Mouse (Mus musculus) bone marrow, adult 2 months (tissue): Measurements from ENCODE around the gene Spryd4. TPM values are rescaled to one million over a fixed set of nuclear protein-coding genes. Genes with fewer than 3 reads are reported as not detected.
"Not testable (repeated sequence)": the region's sequence is repeated elsewhere in the genome, so short reads cannot be mapped to it uniquely, and the experiment has no call there.

Source experiments
- H3K27ac ChIP-seq: fragments of 200-500 bp; 2 replicates; pipeline ENCODE4 v1.5.1; 2012; ENCODE audit warnings: low read depth, mild to moderate bottlenecking, control low read depth, inconsistent platforms, low read length; ENCODE audit not compliant: control insufficient read depth, poor library complexity, insufficient read depth
- H3K4me1 ChIP-seq: fragments of 200-500 bp; 2 replicates; pipeline ENCODE4 v1.6.1; 2011; ENCODE audit warnings: low read length; ENCODE audit not compliant: control insufficient read depth, insufficient read depth
- H3K4me3 ChIP-seq: fragments of 200-500 bp; replicated peaks from 2 replicates; pipeline ENCODE3; 2011; ENCODE audit warnings: mild to moderate bottlenecking, low read depth, low read length, control low read depth; ENCODE audit not compliant: control insufficient read depth
- CTCF ChIP-seq: fragments of 200-500 bp; IDR thresholded peaks from 2 replicates; pipeline ENCODE4 v1.5.1; 2011; ENCODE audit warnings: low read length, control low read depth; ENCODE audit not compliant: control insufficient read depth, insufficient read depth
- POLR2A ChIP-seq: fragments of 200-500 bp; IDR thresholded peaks from 2 replicates; pipeline ENCODE4 v1.6.1; 2011; ENCODE audit warnings: low read depth, mild to moderate bottlenecking, control low read depth, low read length, borderline replicate concordance; ENCODE audit not compliant: control insufficient read depth
- WGBS: fragments of 180-500 bp; shearing (Covaris S2); methylation state at CpG from one replicate; pipeline ENCODE4 v1.1.7; 2018; 5-methylcytosine and 5-hydroxymethylcytosine counted together
- polyA plus RNA-seq: library from polyadenylated mRNA; stranded (reverse); fragments of >200 nt; gene quantifications from 2 replicates; pipeline ENCODE4 v1.2.4, GENCODE M21; 2011; ENCODE audit warnings: low replicate concordance; ENCODE audit not compliant: missing spikeins, insufficient read depth, insufficient read length

The Spryd4 gene
- polyA plus RNA-seq, 1 experiment = 5.1 TPM

- 6% methylated on average over 3 of the region's 3 CpGs for WGBS
- peaks cover 1% of the 10 kb centered on the region for H3K4me1 ChIP-seq
- no peak overlapping the region for H3K27ac ChIP-seq
- H3K4me3 ChIP-seq = no peak overlapping the region
- no peak for TF ChIP-seq CTCF
- TF ChIP-seq POLR2A = no peak
Observed at GRCm38 (mm10) chr10:128175302-128175701, 36.3 kb downstream of the Spryd4 start.

- H3K27ac ChIP-seq, H3K4me3 ChIP-seq, H3K4me1 ChIP-seq: not testable (repeated sequence)
- WGBS = 87% methylated on average over 10 of the region's 10 CpGs
Observed at GRCm38 (mm10) chr10:128171348-128171747, 40.3 kb downstream of the Spryd4 start.

- no peaks in the 10 kb centered on the region for H3K4me1 ChIP-seq
- no peak overlapping the region for H3K4me3 ChIP-seq
- 56% methylated on average over 6 of the region's 6 CpGs for WGBS
- H3K27ac ChIP-seq = no peak overlapping the region
- no peak for TF ChIP-seq POLR2A
- no peak for TF ChIP-seq CTCF
Observed at GRCm38 (mm10) chr10:128167091-128167490, 44.5 kb downstream of the Spryd4 start.

- H3K4me1 ChIP-seq, H3K4me3 ChIP-seq, H3K27ac ChIP-seq: not testable (repeated sequence)
- 84% methylated on average over 3 of the region's 3 CpGs for WGBS
Observed at GRCm38 (mm10) chr10:128165726-128166125, 45.9 kb downstream of the Spryd4 start.

Other genes with a start within 250 kb of the Spryd4 start
- gene Hsd17b6, start 204.2 kb downstream of the Spryd4 start, polyA plus RNA-seq = 0.90 and 1.4 TPM in 2 replicates
- gene Prim1, start 196.6 kb downstream of the Spryd4 start, polyA plus RNA-seq = 57.7 and 89.8 TPM in 2 replicates
- 429 and 585 TPM in 2 replicates for gene Naca, start 176.2 kb downstream of the Spryd4 start, polyA plus RNA-seq
- gene Ptges3, start 152.9 kb downstream of the Spryd4 start, polyA plus RNA-seq = 102 and 168 TPM in 2 replicates
- 369 and 567 TPM in 2 replicates for gene Atp5b, start 128.5 kb downstream of the Spryd4 start, polyA plus RNA-seq
- 31.8 and 64.0 TPM in 2 replicates for gene Baz2a, start 120.2 kb downstream of the Spryd4 start, polyA plus RNA-seq
- 5.9 and 16.2 TPM in 2 replicates for gene Rbms2, start 31.5 kb downstream of the Spryd4 start, polyA plus RNA-seq
- 1.3 and 3.2 TPM in 2 replicates for gene Gls2, start 17.4 kb downstream of the Spryd4 start, polyA plus RNA-seq
- not detected in 2 replicates for gene Mip, start 14.0 kb upstream of the Spryd4 start, polyA plus RNA-seq
- 45.9 and 61.1 TPM in 2 replicates for gene Timeless, start 20.3 kb upstream of the Spryd4 start, polyA plus RNA-seq
- 3.2 and 4.4 TPM in 2 replicates for gene Apon, start 42.3 kb upstream of the Spryd4 start, polyA plus RNA-seq
- gene Apof, start 56.9 kb upstream of the Spryd4 start, polyA plus RNA-seq = 2.6 and 4.0 TPM in 2 replicates
- 32.7 and 54.1 TPM in 2 replicates for gene Stat2, start 58.8 kb upstream of the Spryd4 start, polyA plus RNA-seq
- 1.5 and 2.1 TPM in 2 replicates for gene Il23a, start 86.9 kb upstream of the Spryd4 start, polyA plus RNA-seq
- 20.1 and 32.1 TPM in 2 replicates for gene Pan2, start 91.5 kb upstream of the Spryd4 start, polyA plus RNA-seq
- gene Cnpy2, start 110.7 kb upstream of the Spryd4 start, polyA plus RNA-seq = 31.1 and 52.5 TPM in 2 replicates
- 61.9 and 64.4 TPM in 2 replicates for gene Cs, start 125.9 kb upstream of the Spryd4 start, polyA plus RNA-seq
- gene Coq10a, start 157.2 kb upstream of the Spryd4 start, polyA plus RNA-seq = 10.7 and 22.9 TPM in 2 replicates
- gene Ankrd52, start 165.3 kb upstream of the Spryd4 start, polyA plus RNA-seq = 14.5 and 17.1 TPM in 2 replicates
- not detected in 2 replicates for gene Slc39a5, start 189.4 kb upstream of the Spryd4 start, polyA plus RNA-seq
- 26.4 and 40.0 TPM in 2 replicates for gene Nabp2, start 199.7 kb upstream of the Spryd4 start, polyA plus RNA-seq
- gene Rnf41, start 199.8 kb upstream of the Spryd4 start, polyA plus RNA-seq = 8.5 and 17.3 TPM in 2 replicates
- 45.0 and 74.4 TPM in 2 replicates for gene Smarcc2, start 247.4 kb upstream of the Spryd4 start, polyA plus RNA-seq